28 mouse cellular contexts compared by ENCODE assay signal in the genomic region with DNA sequence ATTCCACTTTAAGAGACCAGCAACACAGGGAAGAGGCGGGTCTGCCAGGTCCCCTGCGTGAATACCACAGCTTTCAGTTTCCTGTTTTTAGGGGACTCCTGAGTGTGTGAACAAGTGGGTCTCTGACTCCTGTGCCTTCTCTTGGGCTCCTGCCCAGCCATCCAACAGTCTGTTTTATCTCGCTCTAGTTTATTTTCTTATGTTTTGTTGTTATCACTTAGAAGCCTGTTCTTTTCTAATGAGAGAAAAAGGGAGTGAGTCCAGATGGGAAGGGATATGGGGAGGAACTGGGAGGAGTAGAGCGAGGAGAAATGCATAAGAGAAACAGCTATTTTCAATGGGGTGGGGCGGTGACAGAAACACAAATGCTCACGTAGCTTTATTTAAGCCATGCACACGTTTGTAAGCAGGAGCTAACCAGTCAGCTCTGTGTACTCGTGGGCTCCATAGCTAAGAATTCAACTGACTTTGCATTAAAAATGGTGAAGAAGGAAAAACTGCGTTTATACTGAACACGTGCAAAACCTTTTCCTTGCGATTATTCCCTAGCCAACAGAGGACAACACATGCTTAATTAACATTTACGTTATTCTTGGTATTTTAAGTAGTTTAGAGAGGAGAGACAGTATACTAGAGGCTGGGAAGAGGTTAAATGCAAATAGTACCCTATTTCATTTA. TPM values are rescaled to one million over a fixed set of nuclear protein-coding genes. Genes with fewer than 3 reads are reported as not detected.
DNase-seq lines count a peak whose midpoint lies in the region; ATAC-seq lines count a peak whose summit lies in the region.
"Had no signal": no experiment of that assay in that cellular context is flagged by ENCODE, and none has a peak within 500 bp of the region (broad histone marks: within the 10 kb centered on the region; RNA-seq: fewer than 3 reads in every experiment).

No protein-coding gene starts in this region.

- H3K4me2 ChIP-seq in midbrain, embryonic 11.5 days = no peak overlapping the region
- no peak overlapping the region for H3K4me2 ChIP-seq in neural tube, embryonic 15.5 days
- H3K4me2 ChIP-seq: embryonic facial prominence, embryonic 13.5 days; embryonic facial prominence, embryonic 15.5 days; forebrain, embryonic 12.5 days had no signal

- H3K4me1 ChIP-seq in midbrain, embryonic 11.5 days (ENCODE audit: control insufficient read depth, insufficient read depth, low read length) = no peaks in the 10 kb centered on the region
- no peaks in the 10 kb centered on the region for H3K4me1 ChIP-seq in midbrain, embryonic 10.5 days
- H3K4me1 ChIP-seq in neural tube, embryonic 15.5 days = no peaks in the 10 kb centered on the region
- H3K4me1 ChIP-seq: embryonic facial prominence, embryonic 13.5 days; embryonic facial prominence, embryonic 15.5 days; forebrain, embryonic 10.5 days; forebrain, embryonic 12.5 days had no signal

- H3K36me3 ChIP-seq in midbrain, embryonic 11.5 days (ENCODE audit: control insufficient read depth, insufficient read depth, low read length) = peaks cover 7% of the 10 kb centered on the region; the same call in 1 of the 2 replicates
- peaks cover 85% of the 10 kb centered on the region for H3K36me3 ChIP-seq in midbrain, embryonic 10.5 days
- peaks cover 62% of the 10 kb centered on the region for H3K36me3 ChIP-seq in neural tube, embryonic 15.5 days

- H3K9ac ChIP-seq in midbrain, embryonic 11.5 days (ENCODE audit: low read length) = no peak overlapping the region
- H3K9ac ChIP-seq in neural tube, embryonic 15.5 days (replicated peaks) = no peak overlapping the region
- H3K9ac ChIP-seq: embryonic facial prominence, embryonic 13.5 days; embryonic facial prominence, embryonic 15.5 days; forebrain, embryonic 12.5 days had no signal

- peak; percentile 47 for DNase-seq in midbrain, embryonic 11.5 days (ENCODE audit: low spot score, missing footprints)
- no peak for DNase-seq in midbrain, embryonic 10.5 days (ENCODE audit: low spot score)
- no peak for DNase-seq in c-Kit-positive CD71-positive TER-119-positive erythroid progenitor cells, embryonic 14.5 days (ENCODE audit: low spot score)
- DNase-seq: adrenal gland, adult 8-10 months; adrenal gland, postnatal 14 days; adrenal gland, postnatal 36 days; B cell, adult 2 months; cerebellum, adult 11 months; cerebellum, adult 18-20 months; cerebellum, adult 8-10 months; cerebellum, adult 9-11 months; cerebellum, postnatal 14 days; cerebellum, postnatal 36 days; embryo, embryonic 11 days had no signal

- H3K27me3 ChIP-seq in midbrain, embryonic 11.5 days (ENCODE audit: control insufficient read depth, insufficient read depth, low read length) = no peaks in the 10 kb centered on the region
- H3K27me3 ChIP-seq in midbrain, embryonic 10.5 days (ENCODE audit: low read depth, poor library complexity, severe bottlenecking) = no peaks in the 10 kb centered on the region
- no peaks in the 10 kb centered on the region for H3K27me3 ChIP-seq in neural tube, embryonic 15.5 days (replicated peaks)
- H3K27me3 ChIP-seq: CH12.LX; embryonic facial prominence, embryonic 13.5 days; embryonic facial prominence, embryonic 15.5 days; forebrain, embryonic 12.5 days; Patski had no signal

- no peak for ATAC-seq in midbrain, embryonic 11.5 days (ENCODE audit: low FRiP score)
- ATAC-seq in megakaryocyte progenitor cell, adult 5-6 weeks (replicated peaks; ENCODE audit: poor library complexity) = peak; percentile 74
- no peak for ATAC-seq in neural tube, embryonic 15.5 days (ENCODE audit: low FRiP score)
- ATAC-seq: activated CD4-positive, CD25-positive, alpha-beta regulatory T cell, adult 4 months; CD4-positive, CD25-positive, alpha-beta regulatory T cell, adult 4 months; forebrain, embryonic 14.5 days; forebrain, embryonic 16.5 days; Patski had no signal

- WGBS in midbrain, embryonic 11.5 days = 92% methylated on average over 12 of the region's 12 CpGs
- WGBS in midbrain, embryonic 10.5 days = 93% methylated on average over 12 of the region's 12 CpGs
- WGBS in neural tube, embryonic 15.5 days = 93% methylated on average over 12 of the region's 12 CpGs

- no peak overlapping the region for H3K4me3 ChIP-seq in midbrain, embryonic 11.5 days (ENCODE audit: low read depth, low read length)
- H3K4me3 ChIP-seq in midbrain, embryonic 10.5 days = no peak overlapping the region
- H3K4me3 ChIP-seq in neural tube, embryonic 15.5 days (replicated peaks) = no peak overlapping the region
- H3K4me3 ChIP-seq: embryonic facial prominence, embryonic 13.5 days; embryonic facial prominence, embryonic 15.5 days; erythroblast, embryonic 14.5 days; forebrain, embryonic 10.5 days; forebrain, embryonic 12.5 days had no signal

- no peaks in the 10 kb centered on the region for H3K9me3 ChIP-seq in midbrain, embryonic 11.5 days (ENCODE audit: control insufficient read depth, low read length)
- H3K9me3 ChIP-seq in midbrain, embryonic 10.5 days (replicated peaks) = no peaks in the 10 kb centered on the region
- no peaks in the 10 kb centered on the region for H3K9me3 ChIP-seq in neural tube, embryonic 15.5 days (replicated peaks)
- H3K9me3 ChIP-seq: embryonic facial prominence, embryonic 13.5 days; embryonic facial prominence, embryonic 15.5 days; forebrain, embryonic 10.5 days; forebrain, embryonic 12.5 days; G1E had no signal

- no peak overlapping the region for H3K27ac ChIP-seq in midbrain, embryonic 11.5 days (ENCODE audit: low read depth, low read length)
- no peak overlapping the region for H3K27ac ChIP-seq in midbrain, embryonic 10.5 days (replicated peaks)
- H3K27ac ChIP-seq in neural tube, embryonic 15.5 days (replicated peaks) = no peak overlapping the region
- H3K27ac ChIP-seq: embryonic facial prominence, embryonic 13.5 days; embryonic facial prominence, embryonic 15.5 days; forebrain, embryonic 10.5 days; forebrain, embryonic 12.5 days had no signal

RNA-seq across cellular contexts. Expression of a gene that starts 34.4 kb away (rescaled TPM):
- 9.4 and 12.5 TPM in 2 replicates for polyA plus RNA-seq in midbrain, embryonic 11.5 days (2014; fragmentation: Nextera tagmentation; extraction: Ambion mirVana)
- polyA plus RNA-seq in midbrain, embryonic 10.5 days (2016; fragmentation: Nextera tagmentation; extraction: Ambion mirVana) = 7.6 and 8.8 TPM in 2 replicates
- 0.15 and 0.57 TPM in 2 replicates for total RNA-seq in megakaryocyte progenitor cell, adult 5-6 weeks (2015)
- 0.07 and 0.17 TPM in 2 replicates for total RNA-seq in megakaryocyte progenitor cell, adult 5-6 weeks (2017)
- polyA plus RNA-seq in neural tube, embryonic 15.5 days (2015; fragmentation: Nextera tagmentation; extraction: Ambion mirVana) = 10.4 and 12.5 TPM in 2 replicates
- polyA plus RNA-seq: activated CD4-positive, CD25-positive, alpha-beta regulatory T cell, adult 4 months; erythroblast, embryonic 14.5 days; G1E had no signal

RNA-seq across cellular contexts. Expression of a gene that starts 48.6 kb away (rescaled TPM):
- polyA plus RNA-seq in midbrain, embryonic 11.5 days (2014; fragmentation: Nextera tagmentation; extraction: Ambion mirVana) = 21.8 and 23.3 TPM in 2 replicates
- polyA plus RNA-seq in midbrain, embryonic 10.5 days (2016; fragmentation: Nextera tagmentation; extraction: Ambion mirVana) = 17.5 and 20.6 TPM in 2 replicates
- 8.6 and 14.6 TPM in 2 replicates for total RNA-seq in megakaryocyte progenitor cell, adult 5-6 weeks (2015)
- 15.0 and 19.7 TPM in 2 replicates for total RNA-seq in megakaryocyte progenitor cell, adult 5-6 weeks (2017)
- 15.6 and 19.4 TPM in 2 replicates for polyA plus RNA-seq in neural tube, embryonic 15.5 days (2015; fragmentation: Nextera tagmentation; extraction: Ambion mirVana)

RNA-seq across cellular contexts. Expression of a gene that starts 58.1 kb away (rescaled TPM):
- polyA plus RNA-seq in midbrain, embryonic 11.5 days (2014; fragmentation: Nextera tagmentation; extraction: Ambion mirVana) = 11.8 and 12.1 TPM in 2 replicates
- 9.8 and 11.0 TPM in 2 replicates for polyA plus RNA-seq in midbrain, embryonic 10.5 days (2016; fragmentation: Nextera tagmentation; extraction: Ambion mirVana)
- total RNA-seq in megakaryocyte progenitor cell, adult 5-6 weeks (2015) = 1.9 and 3.3 TPM in 2 replicates
- 1.3 and 2.0 TPM in 2 replicates for total RNA-seq in megakaryocyte progenitor cell, adult 5-6 weeks (2017)
- 17.5 and 19.1 TPM in 2 replicates for polyA plus RNA-seq in neural tube, embryonic 15.5 days (2015; fragmentation: Nextera tagmentation; extraction: Ambion mirVana)
- polyA plus RNA-seq: erythroblast, embryonic 14.5 days had no signal
